Comparison of ENCODE assay signal across 25 mouse cellular contexts in the genomic region with DNA sequence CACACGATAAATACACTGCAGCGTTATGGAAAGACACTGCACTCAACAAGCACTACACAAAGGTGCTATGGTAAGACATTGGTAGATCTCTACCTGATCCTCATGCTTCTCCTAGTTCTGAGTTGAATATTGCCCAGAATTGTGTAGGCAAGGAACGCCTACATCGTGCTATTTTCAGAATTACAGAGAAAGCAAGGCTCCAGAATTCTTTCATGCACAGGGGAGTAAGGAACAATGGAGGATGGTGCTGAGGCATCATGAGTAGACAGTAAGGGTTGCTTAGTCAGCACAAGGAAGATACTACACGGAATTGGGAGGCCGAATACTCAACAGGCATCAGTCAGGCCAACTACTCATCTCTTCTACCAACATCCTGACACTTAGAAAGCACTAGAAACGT.
"Had no signal": no experiment of that assay in that cellular context is flagged by ENCODE, and none has a peak within 500 bp of the region (broad histone marks: within the 10 kb centered on the region; RNA-seq: fewer than 3 reads in every experiment).

No protein-coding gene starts in this region.

- H3K4me3 ChIP-seq: heart, embryonic 13.5 days; heart, embryonic 15.5 days; hindbrain, embryonic 13.5 days; hindbrain, embryonic 15.5 days; kidney, embryonic 15.5 days; left cerebral cortex, adult 2 months; limb, embryonic 13.5 days; limb, embryonic 15.5 days; liver, embryonic 12.5 days had no signal

- DNase-seq: forebrain, postnatal 0 days; gastrocnemius, postnatal 10 days; gastrocnemius, postnatal 25 days; heart, adult 18-20 months; heart, postnatal 14 days; heart, postnatal 36 days; kidney, adult 11 months; kidney, adult 2 months; kidney, adult 9 months; kidney, postnatal 14 days; kidney, postnatal 36 days; layer of hippocampus, adult 9-11 months; layer of hippocampus, postnatal 36 days had no signal

- H3K4me1 ChIP-seq: heart, embryonic 15.5 days; hindbrain, embryonic 13.5 days; hindbrain, embryonic 15.5 days; kidney, embryonic 15.5 days; limb, embryonic 13.5 days; limb, embryonic 15.5 days; liver, embryonic 12.5 days had no signal

- H3K27me3 ChIP-seq: heart, embryonic 13.5 days; heart, embryonic 15.5 days; hindbrain, embryonic 13.5 days; hindbrain, embryonic 15.5 days; kidney, embryonic 15.5 days; limb, embryonic 13.5 days; limb, embryonic 15.5 days; liver, embryonic 12.5 days had no signal

- H3K27ac ChIP-seq: heart, embryonic 13.5 days; heart, embryonic 15.5 days; hindbrain, embryonic 13.5 days; hindbrain, embryonic 15.5 days; hindbrain, postnatal 0 days; kidney, embryonic 15.5 days; kidney, postnatal 0 days; left cerebral cortex, adult 2 months; limb, embryonic 13.5 days; limb, embryonic 15.5 days; liver, embryonic 12.5 days had no signal

- H3K9me3 ChIP-seq: heart, embryonic 13.5 days; heart, embryonic 15.5 days; hindbrain, embryonic 13.5 days; hindbrain, embryonic 15.5 days; kidney, embryonic 15.5 days; limb, embryonic 13.5 days; limb, embryonic 15.5 days; liver, embryonic 12.5 days had no signal

- ATAC-seq: forebrain, postnatal 0 days; hindbrain, postnatal 0 days; intestine, embryonic 16.5 days; liver, embryonic 12.5 days had no signal

- H3K36me3 ChIP-seq: heart, embryonic 13.5 days; heart, embryonic 15.5 days; hindbrain, embryonic 13.5 days; hindbrain, embryonic 15.5 days; kidney, embryonic 15.5 days; limb, embryonic 13.5 days; limb, embryonic 15.5 days; liver, embryonic 12.5 days had no signal

- H3K9ac ChIP-seq: forebrain, postnatal 0 days; heart, embryonic 13.5 days; heart, embryonic 15.5 days; hindbrain, embryonic 13.5 days; hindbrain, embryonic 15.5 days; kidney, embryonic 15.5 days; limb, embryonic 13.5 days; limb, embryonic 15.5 days; liver, embryonic 12.5 days had no signal
